Mouse (Mus musculus): ENCODE results near the gene Upb1. TPM values are rescaled to one million over a fixed set of nuclear protein-coding genes. Genes with fewer than 3 reads are reported as not detected.
A peak's percentile ranks its signal among the peaks of the same experiment; 100 is the strongest.
"Not testable (repeated sequence)": the region's sequence is repeated elsewhere in the genome, so short reads cannot be mapped to it uniquely, and the experiment has no call there.

Upb1 gene
- under 1 TPM; 0.10 to 0.54 TPM for total RNA-seq (2021)

DNA sequence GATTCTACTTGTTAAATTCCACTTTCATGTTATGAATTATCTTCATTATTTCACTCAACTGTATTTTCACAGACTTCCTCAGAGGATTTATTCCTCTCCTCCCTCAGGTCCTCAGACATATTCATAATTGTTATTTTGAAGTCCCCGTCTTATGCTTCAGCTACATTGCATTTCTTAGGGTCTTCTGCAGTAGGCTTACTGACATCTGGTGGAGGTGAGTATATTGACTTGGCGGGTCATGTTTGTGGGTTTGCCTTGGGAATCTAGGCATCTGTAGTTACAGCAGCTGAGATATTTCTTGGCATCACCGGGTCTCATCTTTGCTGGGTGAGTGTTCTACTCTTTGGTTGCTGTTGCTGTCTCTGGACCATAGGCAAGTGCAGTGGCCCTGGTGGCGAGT is at the start of gene Upb1:
Upb1 (plus strand) TSS at position 158 of the 400 bp plus-strand sequence.
- DNase-seq (ENCODE audit: extremely low spot score in 1 of 2, low spot score in 1 of 2), result no peak

DNA sequence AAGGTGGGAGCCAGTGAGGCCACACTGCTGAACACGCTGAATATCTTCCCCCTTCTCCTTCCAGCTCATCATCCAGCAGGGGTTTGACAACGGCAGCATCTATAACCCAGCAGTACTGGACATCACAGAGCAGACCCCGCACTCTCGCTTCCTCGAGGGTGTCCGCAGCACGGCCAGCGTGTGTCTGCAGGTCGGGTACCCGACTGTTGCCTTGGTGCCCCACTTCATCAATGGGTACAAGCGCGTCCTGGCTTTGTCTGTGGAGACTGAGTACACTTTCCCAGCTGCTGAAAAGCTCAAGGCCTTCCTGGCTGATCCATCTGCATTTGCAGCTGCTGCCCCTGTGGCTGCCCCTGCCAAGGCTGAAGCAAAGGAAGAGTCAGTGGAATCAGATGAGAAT is 48.4 kb upstream of the Upb1 start:
- DNase-seq (ENCODE audit: extremely low spot score in 1 of 2, low spot score in 1 of 2), result no peak

DNA sequence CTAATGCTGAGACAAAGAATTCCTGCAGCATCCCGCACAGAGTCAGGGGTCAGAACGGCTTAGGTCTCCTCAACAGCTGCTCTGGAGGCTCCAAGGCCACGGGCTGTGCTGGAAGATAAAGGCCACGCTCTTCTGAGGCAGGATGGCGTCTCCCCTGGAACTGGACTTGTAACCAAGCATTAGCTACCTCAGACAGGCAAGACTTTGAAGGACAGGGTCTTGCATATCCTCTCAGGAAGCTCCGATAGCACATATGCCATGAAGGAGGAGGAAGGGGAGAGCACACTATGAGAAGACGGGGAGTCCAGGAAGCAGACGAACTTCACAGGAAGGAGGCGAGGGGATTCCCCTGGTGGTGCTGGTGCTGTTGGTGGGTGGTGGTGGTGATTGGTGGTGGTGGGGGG is 47.1 kb upstream of the Upb1 start:
- not testable (repeated sequence) for DNase-seq (ENCODE audit: extremely low spot score in 1 of 2, low spot score in 1 of 2)

DNA sequence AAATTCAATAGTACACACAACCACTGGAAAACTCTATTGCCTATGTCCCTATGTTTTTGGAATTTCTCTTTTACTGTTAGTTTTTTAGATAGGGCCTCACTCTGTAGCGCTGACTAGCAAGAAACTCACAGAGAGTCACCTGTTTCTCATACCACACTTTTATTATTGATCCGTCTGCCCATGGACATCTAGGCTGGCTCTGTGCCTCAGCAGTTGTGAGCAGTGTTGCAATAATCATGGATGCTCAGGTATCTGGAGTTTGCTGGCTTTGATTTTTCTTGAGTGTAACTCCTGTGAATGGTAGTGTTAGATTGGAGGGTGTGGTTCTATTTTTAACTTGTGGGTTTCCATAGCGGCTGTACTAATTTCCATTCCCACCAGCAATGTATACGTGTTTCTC is 45.6 kb upstream of the Upb1 start:
- DNase-seq (ENCODE audit: extremely low spot score in 1 of 2, low spot score in 1 of 2), result no peak

DNA sequence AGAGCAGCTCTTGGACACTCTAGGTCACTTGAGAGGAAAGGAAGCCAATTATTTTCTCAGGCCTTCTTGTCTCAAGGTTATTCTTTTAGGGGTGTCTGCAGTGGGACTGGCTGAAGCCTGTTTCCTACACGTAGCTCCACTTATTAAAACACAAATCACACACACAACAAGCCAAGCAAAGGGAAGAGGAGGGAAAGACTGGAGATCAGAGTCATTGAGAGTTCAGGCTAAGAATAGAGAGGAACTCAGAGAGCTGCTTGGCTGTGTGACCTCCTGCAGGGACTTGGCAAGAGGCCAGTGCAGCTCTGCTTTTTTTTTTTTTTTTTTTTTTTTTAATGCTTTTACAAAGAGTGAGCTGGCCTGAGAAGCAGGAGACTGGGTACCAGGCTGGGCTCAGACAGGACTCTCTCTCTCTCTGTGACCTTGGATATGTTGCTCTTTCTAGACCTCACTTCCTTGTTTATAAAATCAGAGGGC is 36.7 kb upstream of the Upb1 start:
- peak in 1 of 2 experiments; percentile 13 for DNase-seq (ENCODE audit: extremely low spot score in 1 of 2, low spot score in 1 of 2)

DNA sequence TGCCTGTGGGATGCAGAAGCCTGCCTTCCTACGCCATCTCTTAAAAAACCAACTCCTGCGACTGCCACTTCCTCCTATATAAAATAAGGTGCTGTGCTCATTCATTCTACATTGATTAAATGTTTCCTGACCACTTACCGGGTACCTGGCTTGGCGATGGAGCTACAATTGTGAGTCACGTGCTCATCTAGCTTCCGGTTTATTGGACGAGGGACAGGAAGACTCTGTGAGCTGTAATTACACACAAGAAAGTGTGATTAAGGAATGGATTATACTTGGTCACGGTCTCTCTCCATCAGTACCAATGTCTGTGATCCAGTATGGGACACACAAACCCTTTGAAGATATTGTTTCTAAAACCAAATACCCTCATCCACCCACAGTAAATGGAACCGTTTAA is 36.1 kb upstream of the Upb1 start:
- DNase-seq (ENCODE audit: extremely low spot score in 1 of 2, low spot score in 1 of 2), result no peak

DNA sequence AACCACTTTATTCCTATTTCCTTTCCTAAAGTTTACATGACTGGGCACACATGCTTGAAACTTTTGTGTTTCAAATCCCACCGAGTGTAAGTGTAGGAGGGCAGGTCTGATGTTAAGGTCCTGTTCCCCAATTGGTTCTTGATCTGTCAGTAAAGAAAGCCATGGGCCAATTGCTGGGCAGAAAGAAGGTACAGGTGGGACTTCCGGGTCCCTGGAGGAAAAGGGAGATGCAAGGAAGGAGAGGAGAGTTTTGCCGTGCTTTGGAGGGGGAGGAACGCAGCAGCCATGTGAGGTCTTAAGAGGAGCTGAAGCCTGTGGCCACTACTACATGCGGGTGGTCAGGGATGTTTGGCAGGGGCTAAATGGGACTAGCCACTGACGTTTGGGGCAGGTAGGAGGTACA is 35.7 kb upstream of the Upb1 start:
- no peak for DNase-seq (ENCODE audit: extremely low spot score in 1 of 2, low spot score in 1 of 2)

DNA sequence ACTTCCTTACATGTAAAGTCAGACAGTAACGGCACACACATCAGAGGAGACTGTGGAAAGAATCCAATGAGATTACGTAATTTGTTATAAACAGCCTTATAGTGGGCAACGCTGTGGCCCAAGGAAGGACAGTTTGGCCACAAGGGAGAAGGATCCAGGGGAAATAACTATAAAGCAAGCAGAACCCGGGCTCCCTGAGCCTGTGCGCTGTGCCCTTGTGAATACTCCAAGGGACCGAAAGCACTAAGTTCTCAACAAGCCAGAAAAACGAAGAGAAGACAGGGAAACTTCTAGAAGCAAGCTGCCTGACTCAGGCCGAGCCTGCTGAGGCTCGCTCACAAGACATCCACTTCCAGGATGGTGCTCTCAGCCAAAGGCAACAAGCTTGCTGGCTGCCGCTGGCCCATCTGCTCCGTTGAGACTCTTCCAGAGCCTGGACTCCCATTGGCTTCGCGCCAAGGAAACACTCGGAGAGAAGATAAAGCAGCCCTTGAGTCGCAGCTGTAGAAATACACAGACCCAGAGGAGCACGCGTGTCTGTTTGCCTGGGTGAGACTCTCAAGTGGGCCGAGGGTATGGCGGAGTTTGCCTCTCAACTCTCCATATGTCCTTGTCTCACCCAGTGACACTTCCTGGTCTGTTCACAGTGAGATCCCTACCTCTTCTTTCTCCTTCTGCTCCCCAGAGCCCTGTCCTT is 27.1 kb upstream of the Upb1 start:
- DNase-seq (ENCODE audit: extremely low spot score in 1 of 2, low spot score in 1 of 2), result peak in 1 of 2 experiments; percentile 16

DNA sequence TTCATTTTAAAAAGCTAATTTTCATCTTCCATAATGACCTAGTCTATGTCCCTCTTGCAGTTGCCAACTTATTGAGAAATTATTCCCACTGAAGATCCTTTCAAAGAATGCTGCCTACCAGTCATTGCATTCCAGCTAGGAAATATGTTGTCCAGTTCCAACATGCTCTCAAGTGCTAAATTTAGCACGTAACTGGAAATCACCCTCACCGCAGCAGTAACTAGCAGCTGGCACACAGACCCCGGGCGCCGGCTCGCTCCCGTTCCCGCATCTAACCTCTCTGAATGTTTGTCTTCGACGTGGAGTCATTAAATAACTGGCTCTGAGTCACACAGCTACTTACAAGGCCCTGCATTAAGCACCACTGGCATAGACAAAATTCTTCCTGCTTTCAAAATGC is 22.2 kb upstream of the Upb1 start:
- DNase-seq (ENCODE audit: extremely low spot score in 1 of 2, low spot score in 1 of 2), result no peak

DNA sequence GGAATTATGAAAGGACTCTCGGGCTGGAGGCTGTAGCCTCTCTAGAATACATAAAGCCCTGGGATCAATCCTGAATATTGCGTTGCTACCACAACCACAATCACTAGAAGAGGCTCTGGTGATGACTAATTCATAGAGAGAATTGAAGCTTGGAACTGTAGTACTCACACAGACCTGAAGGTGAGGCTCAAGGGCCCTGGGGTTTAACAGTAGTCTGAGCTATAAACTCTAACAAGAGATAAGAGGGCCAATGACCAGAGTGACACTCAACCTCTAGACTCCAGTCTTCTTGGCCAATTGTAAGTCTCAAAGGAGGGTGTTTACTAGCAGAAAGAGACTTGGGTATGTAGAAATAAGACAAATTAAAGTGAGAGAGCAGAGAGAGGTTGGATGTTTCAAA is 10.8 kb upstream of the Upb1 start:
- no peak for DNase-seq (ENCODE audit: extremely low spot score in 1 of 2, low spot score in 1 of 2)

DNA sequence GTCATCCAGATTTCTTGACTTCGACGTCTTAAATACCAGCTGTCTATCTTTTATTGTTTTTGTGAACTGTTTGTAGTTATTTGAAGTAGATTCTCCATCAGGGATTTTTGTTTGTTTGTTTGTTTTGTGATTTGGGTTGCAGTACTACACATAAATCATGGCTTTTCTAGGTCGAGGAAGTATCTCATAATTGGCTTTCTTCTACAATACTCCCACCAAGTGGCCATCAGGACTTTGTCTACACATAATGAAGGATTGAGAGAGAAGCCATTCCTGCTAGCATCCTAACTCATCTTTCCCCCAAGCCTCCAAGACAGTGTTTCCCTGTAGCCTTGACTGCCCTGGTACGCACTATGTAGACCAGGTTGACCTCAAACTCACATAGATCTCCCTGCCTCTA is 10.1 kb upstream of the Upb1 start:
- no peak for DNase-seq (ENCODE audit: extremely low spot score in 1 of 2, low spot score in 1 of 2)

DNA sequence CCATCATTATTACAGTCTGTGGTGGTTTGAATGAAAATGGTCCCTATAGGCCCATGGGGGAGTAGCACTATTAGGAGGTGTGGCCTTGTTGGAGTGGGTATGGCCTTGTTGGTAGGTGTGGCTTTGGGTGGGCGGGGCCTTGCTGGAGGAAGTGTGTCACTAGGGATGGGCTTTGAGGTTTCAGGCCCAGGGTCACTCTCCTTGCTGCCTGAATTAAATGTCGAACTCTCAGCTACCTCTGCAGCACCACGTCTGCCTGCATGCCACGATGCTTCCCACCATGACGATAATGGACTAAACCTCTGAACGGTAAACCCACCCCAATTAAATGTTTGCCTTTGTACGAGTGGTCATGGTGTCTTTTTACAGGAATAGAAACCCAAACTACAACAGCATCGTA is 6.1 kb upstream of the Upb1 start:
- no peak for DNase-seq (ENCODE audit: extremely low spot score in 1 of 2, low spot score in 1 of 2)

DNA sequence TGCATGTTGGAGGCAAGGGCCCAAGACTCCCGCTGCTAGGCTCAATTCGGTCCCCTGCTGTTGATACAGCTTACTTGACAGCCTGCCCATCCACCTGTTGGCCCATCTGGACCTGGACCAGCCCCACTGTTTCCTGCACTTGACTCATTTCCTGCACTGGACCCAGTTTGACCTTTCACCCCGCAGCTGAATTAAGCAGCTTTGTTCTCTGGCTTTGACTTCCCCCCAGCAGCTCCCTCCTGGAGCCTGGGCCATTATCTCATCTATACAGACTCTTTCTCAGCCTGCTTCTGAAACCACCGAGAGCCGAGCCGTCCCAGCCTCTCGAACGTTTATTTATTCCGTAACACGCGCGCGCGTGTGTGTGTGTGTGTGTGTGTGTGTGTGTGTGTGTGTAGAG is 3.9 kb upstream of the Upb1 start:
- DNase-seq (ENCODE audit: extremely low spot score in 1 of 2, low spot score in 1 of 2), result no peak

DNA sequence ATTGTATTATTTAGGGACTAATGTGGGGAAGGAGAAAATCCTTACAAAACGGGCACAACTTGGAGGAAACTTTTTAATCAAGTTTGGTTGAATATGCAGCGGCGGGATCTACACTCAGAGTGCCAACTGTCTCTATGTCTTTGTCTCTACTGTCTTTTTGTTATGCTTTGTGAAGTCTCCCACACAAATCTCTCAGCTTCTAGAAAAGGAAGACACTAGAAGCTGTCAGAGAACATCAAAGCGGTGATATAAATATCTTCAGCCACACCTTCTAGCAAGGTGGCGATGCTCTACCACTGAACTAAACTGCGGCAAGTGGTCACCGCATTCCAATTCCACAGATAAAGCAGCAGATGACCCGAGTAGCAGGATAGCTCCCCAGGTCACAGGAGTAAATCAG is 5.0 kb downstream of the Upb1 start:
- DNase-seq (ENCODE audit: extremely low spot score in 1 of 2, low spot score in 1 of 2), result no peak

DNA sequence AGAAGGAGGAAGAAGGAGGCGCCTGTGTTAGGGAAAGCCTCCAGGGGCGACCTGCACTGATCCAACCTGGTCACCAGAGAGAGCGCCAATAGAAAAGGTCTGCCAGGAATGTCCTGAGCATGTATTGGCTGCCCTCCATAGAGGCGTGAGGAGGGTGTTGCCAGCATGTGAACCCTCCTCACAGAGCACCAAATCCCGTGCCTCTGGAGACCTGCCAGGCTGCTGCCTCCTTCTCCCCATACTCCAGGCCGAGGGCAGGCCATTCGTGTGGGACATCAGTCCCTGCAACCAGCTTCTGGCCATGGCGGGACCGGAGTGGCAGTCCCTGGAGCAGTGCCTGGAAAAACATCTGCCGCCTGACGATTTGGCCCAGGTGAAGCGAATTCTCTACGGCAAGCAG is 5.8 kb downstream of the Upb1 start:
- no peak for DNase-seq (ENCODE audit: extremely low spot score in 1 of 2, low spot score in 1 of 2)

DNA sequence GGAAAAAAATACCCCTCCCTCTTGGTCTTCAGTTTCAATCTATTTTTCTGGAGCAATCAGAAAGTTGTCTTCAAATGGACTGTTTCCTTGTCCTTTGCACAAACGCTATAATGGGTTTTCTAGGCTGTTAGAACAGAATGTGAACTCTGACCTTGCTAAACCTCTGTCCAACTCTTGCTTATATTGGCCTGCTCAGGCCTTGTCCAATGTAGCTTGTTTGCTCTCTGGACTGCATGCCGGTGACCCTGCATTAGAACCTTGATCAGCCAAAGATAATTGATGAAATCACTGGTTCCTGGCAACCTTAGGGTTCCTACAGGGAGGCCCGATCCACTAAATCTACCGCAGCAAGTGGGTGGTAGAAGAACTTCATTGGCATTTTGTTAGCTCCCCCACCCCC is 6.8 kb downstream of the Upb1 start:
- DNase-seq (ENCODE audit: extremely low spot score in 1 of 2, low spot score in 1 of 2), result no peak

DNA sequence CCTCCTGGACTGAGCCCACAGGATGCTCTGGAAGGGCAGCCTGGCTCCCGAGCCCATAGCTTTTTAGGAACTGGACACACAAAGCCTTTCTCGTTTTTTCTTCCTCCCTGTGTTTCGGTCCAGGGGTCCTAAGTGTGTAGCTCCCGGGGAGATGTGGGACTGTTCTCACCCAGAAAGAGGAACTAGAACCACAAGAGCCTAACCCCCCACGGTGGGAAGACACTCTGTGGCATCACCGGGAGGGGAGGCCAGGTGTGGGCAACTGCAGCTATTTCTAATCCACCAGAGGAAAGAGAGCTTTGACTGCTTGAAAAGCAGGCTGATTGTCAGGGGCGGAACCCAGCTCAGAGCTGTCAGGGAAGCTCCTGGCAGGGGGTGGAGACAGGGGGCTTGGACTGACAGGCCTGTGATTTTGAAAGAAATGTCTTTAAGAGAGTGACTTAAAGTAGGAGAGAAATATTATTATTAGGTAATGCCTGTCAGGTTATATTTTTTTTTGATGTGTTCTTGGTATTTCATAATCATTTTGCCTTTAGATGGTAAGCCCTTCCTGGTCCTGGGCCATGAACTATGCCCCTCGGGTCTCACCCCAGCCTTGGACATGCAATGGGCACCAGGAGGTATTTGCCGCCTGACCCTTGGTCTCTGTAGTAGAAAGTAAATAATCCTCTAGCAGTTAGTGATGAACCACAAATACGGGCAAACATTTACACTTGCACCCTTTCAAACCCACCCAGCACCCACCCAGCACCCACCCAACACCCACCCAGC is 10.6 kb downstream of the Upb1 start:
- DNase-seq (ENCODE audit: extremely low spot score in 1 of 2, low spot score in 1 of 2), result not testable (repeated sequence)

DNA sequence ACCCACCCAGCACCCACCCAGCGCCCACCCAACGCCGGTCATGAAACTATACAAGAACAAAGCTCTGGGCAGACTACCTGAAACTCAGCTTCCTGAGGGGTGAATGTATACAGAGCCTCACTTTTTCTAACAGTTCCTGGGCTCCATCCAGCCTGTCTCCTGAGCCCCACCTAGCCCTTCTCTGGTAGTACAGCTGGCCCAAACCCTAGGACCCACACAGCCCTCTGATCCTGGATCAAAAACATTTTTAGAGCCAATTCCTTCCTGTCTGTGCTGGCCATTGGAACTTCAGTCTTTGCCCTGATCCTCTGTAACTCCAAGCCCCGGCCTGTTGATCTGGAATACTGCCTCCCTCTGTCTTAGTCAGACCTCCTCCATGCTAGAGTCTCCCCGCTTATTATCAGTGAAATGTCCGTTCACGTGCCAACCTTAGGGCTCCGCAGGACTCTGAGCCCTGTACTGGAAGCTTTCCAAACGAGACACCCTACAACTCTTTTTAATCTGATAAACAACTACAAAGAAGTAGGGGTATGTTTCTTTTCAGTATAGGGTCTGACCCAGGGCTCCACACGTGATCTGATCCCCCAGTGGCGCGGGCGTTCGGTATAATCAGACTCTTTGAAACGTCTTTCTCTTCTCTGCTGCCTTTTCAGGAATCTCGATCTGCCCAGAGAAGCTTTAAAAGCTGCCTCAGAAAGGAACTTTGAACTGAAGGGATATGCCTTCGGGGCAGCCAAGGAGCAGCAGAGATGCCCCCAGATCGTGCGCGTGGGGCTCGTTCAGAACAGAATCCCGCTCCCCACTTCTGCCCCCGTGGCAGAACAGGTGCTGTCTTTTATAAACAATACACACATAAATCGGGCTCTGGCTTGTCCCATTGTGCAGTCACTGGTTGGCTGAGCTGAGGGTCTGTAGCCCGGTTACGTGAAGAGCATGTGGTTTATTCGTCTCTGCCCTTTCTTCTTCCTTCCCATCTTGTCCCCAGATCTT is 11.5 kb downstream of the Upb1 start:
- DNase-seq (ENCODE audit: extremely low spot score in 1 of 2, low spot score in 1 of 2), result no peak

DNA sequence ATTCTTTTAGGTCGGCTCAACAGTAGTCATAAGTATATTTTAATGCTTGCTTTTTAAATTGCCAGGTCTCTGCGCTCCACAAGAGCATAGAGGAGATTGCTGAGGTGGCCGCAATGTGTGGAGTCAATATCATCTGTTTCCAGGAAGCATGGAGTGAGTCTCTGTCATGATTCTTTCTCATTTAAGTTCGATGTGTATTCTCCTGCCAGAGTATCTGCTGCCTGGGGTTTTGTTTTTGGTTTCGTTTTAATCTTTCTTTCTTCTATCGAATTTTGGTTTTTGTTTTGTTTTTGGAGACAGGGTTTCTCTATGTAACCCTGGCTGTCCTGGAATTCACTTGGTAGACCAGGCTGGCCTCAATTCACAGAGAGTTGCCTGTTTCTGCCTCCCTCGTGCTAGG is 14.0 kb downstream of the Upb1 start:
- DNase-seq (ENCODE audit: extremely low spot score in 1 of 2, low spot score in 1 of 2), result no peak

DNA sequence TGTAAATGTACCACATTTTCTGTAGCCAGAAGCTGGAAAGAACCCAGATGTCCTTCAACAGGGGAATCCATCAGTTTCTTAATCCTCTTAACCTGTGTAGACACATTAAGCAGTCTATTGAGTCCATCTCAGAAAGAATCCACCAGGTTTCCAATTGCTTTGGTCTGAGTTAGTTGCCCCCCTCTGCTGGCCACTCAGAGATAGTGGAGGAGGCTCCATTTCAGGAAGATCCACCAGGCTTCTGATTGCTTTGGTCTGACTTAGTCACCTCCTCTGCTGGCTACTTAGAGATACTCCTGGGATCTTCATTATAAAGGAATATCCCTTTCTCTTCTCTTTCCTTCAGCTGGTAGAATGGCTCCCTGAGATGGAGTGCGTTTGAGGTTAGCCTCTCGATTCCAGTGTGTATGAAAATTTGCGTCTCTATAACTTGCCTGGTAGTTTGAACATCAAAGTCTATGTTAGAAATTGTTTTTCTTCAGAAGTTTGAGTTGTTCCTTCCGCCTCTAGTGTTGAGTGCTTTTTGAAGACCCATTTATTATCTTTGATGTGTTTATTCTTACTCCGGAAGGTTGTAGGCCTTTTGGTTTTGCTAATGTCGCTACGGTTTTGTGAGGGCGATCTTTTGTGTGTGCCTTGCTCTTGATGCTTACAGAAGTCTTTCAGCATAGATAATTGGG is 16.6 kb downstream of the Upb1 start:
- no peak for DNase-seq (ENCODE audit: extremely low spot score in 1 of 2, low spot score in 1 of 2)

Data from layer of hippocampus, postnatal 25 days (tissue).